ENCODE assay signal across 8 mouse cellular contexts in genomic region chr14:119008031-119008590, GRCm38 (mm10).
DNase-seq lines count a peak whose midpoint lies in the region; ATAC-seq and TF ChIP-seq lines count a peak whose summit lies in the region.

No protein-coding gene starts in this region.

- no peaks in the 10 kb centered on the region for H3K4me1 ChIP-seq in kidney, embryonic 14.5 days (ENCODE audit: control insufficient read depth, insufficient read depth, low read length)
- no peaks in the 10 kb centered on the region for H3K4me1 ChIP-seq in cortical plate, adult 2 months (ENCODE audit: control insufficient read depth, insufficient read depth, low read length)
- H3K4me1 ChIP-seq in hindbrain, postnatal 0 days (ENCODE audit: insufficient read depth, low read length): no peaks in the 10 kb centered on the region
- peaks cover 13% of the 10 kb centered on the region for H3K4me1 ChIP-seq in midbrain, embryonic 16.5 days (ENCODE audit: control insufficient read depth, insufficient read depth, low read length)

- no peak for DNase-seq in kidney, postnatal 36 days
- DNase-seq in hindbrain, postnatal 0 days (ENCODE audit: low spot score): no peak
- DNase-seq in gastrocnemius, adult 8-10 months (ENCODE audit: low spot score in 2 of 2): no peak
- no peak for DNase-seq in kidney, adult 11 months
- DNase-seq in left cerebral cortex, postnatal 25 days (ENCODE audit: low spot score in 2 of 2): no peak

- peak overlapping the region; percentile 51 for H3K4me3 ChIP-seq in kidney, embryonic 14.5 days (ENCODE audit: low read length)
- peak overlapping the region; percentile 43; the same call in 1 of the 2 replicates for H3K4me3 ChIP-seq in cortical plate, adult 2 months (ENCODE audit: insufficient read depth, low read length)
- peak overlapping the region; percentile 45 for H3K4me3 ChIP-seq in hindbrain, postnatal 0 days (ENCODE audit: low read length)
- H3K4me3 ChIP-seq in midbrain, embryonic 16.5 days (ENCODE audit: low read depth, low read length): peak overlapping the region; percentile 51

- H3K4me2 ChIP-seq in kidney, embryonic 14.5 days (replicated peaks; ENCODE audit: low read depth, low read length): peak overlapping the region; percentile 86
- peak overlapping the region; percentile 91 for H3K4me2 ChIP-seq in hindbrain, postnatal 0 days (ENCODE audit: low read depth, low read length)
- H3K4me2 ChIP-seq in midbrain, embryonic 16.5 days (ENCODE audit: low read length): peak overlapping the region; percentile 92

- H3K27me3 ChIP-seq in kidney, embryonic 14.5 days (ENCODE audit: control insufficient read depth, insufficient read depth, low read length): no peaks in the 10 kb centered on the region
- H3K27me3 ChIP-seq in hindbrain, postnatal 0 days (ENCODE audit: insufficient read depth, low read length): no peaks in the 10 kb centered on the region
- H3K27me3 ChIP-seq in midbrain, embryonic 16.5 days (ENCODE audit: control insufficient read depth, insufficient read depth, low read depth, low read length): no peaks in the 10 kb centered on the region

- no peak for ATAC-seq in kidney, embryonic 14.5 days (ENCODE audit: low FRiP score, low TSS enrichment)
- ATAC-seq in hindbrain, postnatal 0 days: no peak
- ATAC-seq in midbrain, embryonic 16.5 days: 0 out of 2 replicates have a peak, but pooled peaks have one; percentile 7

- H3K27ac ChIP-seq in kidney, embryonic 14.5 days (ENCODE audit: low read depth, low read length): peak overlapping the region; percentile 39; the same call in 1 of the 2 replicates
- no peak overlapping the region for H3K27ac ChIP-seq in cortical plate, adult 2 months (ENCODE audit: insufficient read depth, low read length)
- H3K27ac ChIP-seq in hindbrain, postnatal 0 days: peak overlapping the region; percentile 76; the same call in 1 of the 2 replicates
- peak overlapping the region; percentile 82 for H3K27ac ChIP-seq in midbrain, embryonic 16.5 days (ENCODE audit: low read length)

- WGBS in kidney, embryonic 14.5 days: 59% methylated on average over 7 of the region's 7 CpGs
- 54% methylated on average over 7 of the region's 7 CpGs for WGBS in hindbrain, postnatal 0 days
- 43% methylated on average over 7 of the region's 7 CpGs for WGBS in midbrain, embryonic 16.5 days

- H3K36me3 ChIP-seq in kidney, embryonic 14.5 days (ENCODE audit: control insufficient read depth, insufficient read depth, low read length): peaks cover 5% of the 10 kb centered on the region; the same call in 1 of the 2 replicates
- peaks cover 9% of the 10 kb centered on the region; the same call in 1 of the 2 replicates for H3K36me3 ChIP-seq in hindbrain, postnatal 0 days (ENCODE audit: insufficient read depth, low read length)
- no peaks in the 10 kb centered on the region for H3K36me3 ChIP-seq in midbrain, embryonic 16.5 days (ENCODE audit: control insufficient read depth, insufficient read depth, low read length)

- H3K9ac ChIP-seq in kidney, embryonic 14.5 days (ENCODE audit: low read depth, low read length): peak overlapping the region; percentile 49; the same call in 1 of the 2 replicates
- H3K9ac ChIP-seq in hindbrain, postnatal 0 days (replicated peaks; ENCODE audit: low read length): peak overlapping the region; percentile 33; the same call in 1 of the 2 replicates
- peak overlapping the region; percentile 59 for H3K9ac ChIP-seq in midbrain, embryonic 16.5 days (ENCODE audit: low read depth, low read length)

- TF ChIP-seq POLR2A in cortical plate, adult 2 months (IDR thresholded peaks at IDR 0.05; ENCODE audit: extremely low read depth, insufficient read depth, low read length): no peak

- intact Hi-C loops in left cerebral cortex, postnatal 25 days (cut with DNase I): no loop called here

- no peaks in the 10 kb centered on the region for H3K9me3 ChIP-seq in kidney, embryonic 14.5 days (ENCODE audit: control insufficient read depth, low read length)
- no peaks in the 10 kb centered on the region for H3K9me3 ChIP-seq in hindbrain, postnatal 0 days (ENCODE audit: low read length)
- H3K9me3 ChIP-seq in midbrain, embryonic 16.5 days (replicated peaks; ENCODE audit: control insufficient read depth, low read length, poor library complexity, severe bottlenecking): no peaks in the 10 kb centered on the region

- no peak for TF ChIP-seq CTCF in cortical plate, adult 2 months (IDR thresholded peaks at IDR 0.05; ENCODE audit: extremely low read depth, insufficient read depth, low read length)
- TF ChIP-seq CTCF in hindbrain, postnatal 0 days (IDR thresholded peaks at IDR 0.05; ENCODE audit: low read depth): no peak
